Mouse (Mus musculus): ENCODE measurements around the gene Zfp609.

Gene Zfp609

GRCm38 (mm10) chr9:65759992-65760391, 67.4 kb downstream of the Zfp609 start:
- DNase-seq: no peak

- no peak for DNase-seq
These were observed 68.1 kb downstream of the Zfp609 start for GRCm38 (mm10) chr9:65759256-65759655.

DNA sequence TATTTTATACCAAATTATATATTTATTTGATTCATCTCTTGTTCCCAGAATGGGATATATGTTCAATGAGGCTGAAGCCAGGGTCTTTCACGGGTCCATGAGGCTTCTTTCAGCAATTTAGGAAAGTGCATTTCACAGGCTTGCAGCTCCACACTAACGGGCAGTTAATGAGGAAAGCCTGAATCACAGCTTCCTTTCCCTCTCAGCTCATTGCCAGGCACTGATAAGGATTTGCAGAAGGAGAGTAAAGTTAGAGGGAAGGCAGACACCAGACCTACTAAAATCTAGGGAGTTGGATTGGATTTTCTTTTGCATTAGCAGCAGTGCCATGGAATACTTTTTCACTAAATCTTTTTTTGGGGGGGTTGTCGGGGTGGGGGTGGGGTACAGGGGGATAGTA, 69.5 kb downstream of the Zfp609 start:
- no peak for DNase-seq

DNA sequence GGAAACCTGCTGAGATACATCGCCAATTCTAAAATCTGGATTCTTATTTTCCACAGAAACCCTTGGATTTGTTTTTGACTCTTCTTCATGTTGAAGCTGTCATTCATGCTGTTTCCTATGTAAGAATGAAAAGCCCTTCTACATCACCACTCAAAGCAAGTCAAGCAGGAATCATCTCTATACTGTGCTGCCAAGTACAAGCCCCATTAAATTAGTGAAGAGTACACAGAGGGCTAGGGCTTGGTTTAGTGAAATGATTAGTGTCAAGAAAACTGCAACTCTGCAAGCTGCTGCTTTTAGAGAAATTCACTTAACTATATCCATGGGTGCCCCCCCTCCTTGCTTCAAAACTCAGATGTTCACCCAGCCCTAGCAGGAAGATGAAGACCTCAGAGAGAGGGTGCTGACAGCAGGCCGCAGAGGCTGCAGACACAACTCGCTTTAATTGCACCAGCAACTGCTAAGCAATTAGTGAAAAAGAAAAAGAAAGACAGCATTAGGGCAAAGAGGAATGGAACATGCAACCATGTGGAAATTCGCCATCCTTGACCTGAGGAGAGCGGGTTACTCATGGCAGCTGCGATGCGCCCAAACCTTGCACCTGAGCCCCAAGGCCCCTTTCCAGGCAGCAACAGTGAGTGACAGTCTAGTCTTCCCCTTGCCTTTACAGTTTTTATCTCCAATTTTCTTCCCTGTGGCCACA, 71.5 kb downstream of the Zfp609 start:
- no peak for DNase-seq

DNA sequence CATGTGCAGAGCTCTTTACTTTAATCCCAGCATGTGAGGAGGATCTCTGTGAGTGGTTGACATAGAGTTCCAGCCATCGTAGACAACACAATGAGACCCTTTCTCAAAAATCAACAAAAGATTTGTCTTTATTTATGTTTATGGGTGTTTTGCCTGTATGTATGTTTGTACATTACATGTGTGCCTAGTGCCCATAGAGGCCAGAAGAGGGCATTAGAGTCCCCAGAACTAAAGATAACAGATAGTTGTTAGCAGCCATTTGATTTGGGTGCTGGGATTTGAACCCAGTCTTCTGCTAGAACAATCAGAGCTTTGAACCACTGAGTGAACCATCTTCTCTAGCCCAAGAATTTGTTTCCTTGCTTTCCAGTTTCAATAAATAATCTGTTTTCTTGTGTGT, 72.2 kb downstream of the Zfp609 start:
- DNase-seq: no peak

GRCm38 (mm10) chr9:65752632-65753031, 74.7 kb downstream of the Zfp609 start:
- peak in 1 of 2 experiments; percentile 21 for DNase-seq

GRCm38 (mm10) chr9:65751906-65752305, 75.5 kb downstream of the Zfp609 start:
- no peak for DNase-seq

DNA sequence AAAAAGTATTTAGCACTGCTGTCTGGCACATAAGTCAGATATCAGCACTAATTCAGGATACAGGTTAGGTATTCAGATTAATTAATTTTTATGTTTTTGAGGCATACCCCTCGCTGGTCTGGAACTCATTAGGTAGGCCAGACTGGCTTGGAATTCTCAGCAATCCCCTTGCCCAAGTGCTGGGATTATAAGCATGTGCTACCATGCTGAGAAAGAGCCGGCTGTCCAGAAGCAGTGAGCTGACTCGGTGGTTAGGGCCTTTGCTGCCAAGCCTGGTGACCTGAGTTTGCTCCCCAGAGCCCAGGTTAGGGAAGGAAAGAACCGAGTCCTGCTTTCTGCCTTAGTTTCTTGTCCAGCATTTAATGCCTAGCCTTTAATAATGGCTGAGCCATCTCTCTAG, 79.3 kb downstream of the Zfp609 start:
- no peak for DNase-seq

GRCm38 (mm10) chr9:65746479-65746878, 80.9 kb downstream of the Zfp609 start:
- DNase-seq: no peak

- DNase-seq: no peak
These were observed 81.9 kb downstream of the Zfp609 start for GRCm38 (mm10) chr9:65745456-65745855.

DNA sequence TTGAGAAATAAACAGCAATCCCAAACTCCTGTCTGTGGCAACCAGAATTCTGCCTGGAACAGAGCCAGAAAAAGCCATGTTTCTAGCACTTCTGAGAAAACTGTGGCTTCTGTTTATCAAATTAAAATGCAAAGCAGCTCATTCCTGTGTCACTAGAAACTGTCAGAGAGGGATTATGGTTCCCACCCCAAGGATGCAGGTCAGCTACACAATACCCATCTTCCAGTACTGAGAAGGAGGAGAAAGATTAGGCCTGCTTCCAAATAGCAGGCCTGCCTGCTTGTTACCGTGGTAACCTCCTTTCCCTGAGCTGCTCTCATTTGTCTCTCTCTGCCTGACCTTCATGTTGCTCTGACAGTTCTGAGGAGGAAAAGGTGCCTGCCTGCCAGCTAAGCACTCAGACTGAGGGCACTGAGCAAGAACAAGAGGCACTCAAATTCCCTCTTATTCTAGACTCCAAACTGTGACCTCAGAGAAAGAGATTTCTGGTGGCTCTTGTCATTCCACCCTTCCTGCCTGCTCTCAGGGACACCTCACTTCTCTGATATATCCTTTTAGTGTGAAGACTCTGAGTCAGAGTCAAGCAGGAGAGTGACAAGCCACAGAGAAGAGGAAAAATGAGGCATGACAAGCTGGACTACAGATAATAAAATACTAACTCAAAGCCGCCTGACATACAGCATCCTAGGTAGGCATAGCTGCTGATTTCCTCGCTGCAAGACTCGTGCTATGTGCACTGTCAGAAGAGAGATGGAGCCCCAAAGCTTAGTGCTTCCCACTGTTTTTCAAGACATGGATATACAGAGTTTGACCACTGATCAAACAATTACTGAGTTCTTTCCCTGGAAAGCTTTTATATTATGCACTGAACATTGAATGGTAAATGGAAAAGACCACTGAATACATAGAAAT, 82.9 kb downstream of the Zfp609 start:
- peak; percentile 33 to 57 for DNase-seq

DNA sequence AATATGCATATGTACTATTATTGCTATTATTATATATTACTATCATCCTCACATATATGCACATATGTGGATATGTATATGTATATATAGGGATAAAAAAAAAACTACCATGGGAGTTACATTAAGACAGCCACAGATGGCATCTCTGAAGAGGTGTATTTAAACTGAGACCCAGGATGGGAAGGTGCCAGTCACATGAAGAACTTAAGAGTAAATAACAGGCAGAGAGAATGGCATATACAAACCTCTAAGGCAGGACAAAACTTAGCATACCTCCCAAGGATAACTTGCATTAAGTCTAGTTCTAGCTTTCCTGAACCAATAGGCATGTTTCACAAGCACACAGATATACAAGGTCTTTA, 83.6 kb downstream of the Zfp609 start:
- DNase-seq: no peak

- DNase-seq: no peak
These were observed 84.0 kb downstream of the Zfp609 start for GRCm38 (mm10) chr9:65743322-65743721.

- DNase-seq: no peak
These were observed 84.6 kb downstream of the Zfp609 start for GRCm38 (mm10) chr9:65742777-65743176.

DNA sequence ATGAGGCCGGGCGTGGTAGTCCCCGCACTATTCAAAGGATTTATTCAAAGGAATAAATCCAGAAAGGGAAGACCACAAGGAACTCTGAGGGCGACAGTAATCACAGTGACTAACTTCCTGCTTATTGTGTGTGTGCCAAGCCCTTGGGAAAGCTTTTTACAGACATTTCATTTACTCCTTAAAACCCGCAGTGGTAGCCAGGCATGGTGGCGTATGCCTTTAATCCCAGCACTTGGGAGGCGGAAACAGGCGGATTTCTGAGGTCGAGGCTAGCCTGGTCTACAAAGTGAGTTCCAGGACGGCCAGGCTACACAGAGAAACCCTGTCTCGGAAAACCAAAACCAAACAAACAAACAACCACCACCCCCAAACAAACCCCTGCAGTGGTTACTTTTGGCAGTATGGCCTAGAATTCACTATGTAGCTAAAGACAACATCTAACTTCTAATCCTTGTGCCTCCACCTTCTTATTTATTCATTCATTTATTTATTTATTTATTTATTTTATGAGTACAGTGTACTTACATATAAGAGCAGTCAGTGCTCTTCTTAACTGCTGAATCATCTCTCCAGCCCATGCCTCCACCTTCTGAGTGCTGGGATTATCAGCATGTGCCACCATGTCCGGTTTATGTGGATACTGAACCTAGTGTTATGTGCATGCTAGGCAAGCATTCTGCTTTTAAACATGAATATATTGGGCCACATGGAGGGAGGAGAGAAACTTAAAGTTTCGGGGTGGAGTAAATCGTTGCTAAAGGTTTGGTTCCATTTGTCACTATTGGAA, 86.1 kb downstream of the Zfp609 start:
- DNase-seq: no peak

DNA sequence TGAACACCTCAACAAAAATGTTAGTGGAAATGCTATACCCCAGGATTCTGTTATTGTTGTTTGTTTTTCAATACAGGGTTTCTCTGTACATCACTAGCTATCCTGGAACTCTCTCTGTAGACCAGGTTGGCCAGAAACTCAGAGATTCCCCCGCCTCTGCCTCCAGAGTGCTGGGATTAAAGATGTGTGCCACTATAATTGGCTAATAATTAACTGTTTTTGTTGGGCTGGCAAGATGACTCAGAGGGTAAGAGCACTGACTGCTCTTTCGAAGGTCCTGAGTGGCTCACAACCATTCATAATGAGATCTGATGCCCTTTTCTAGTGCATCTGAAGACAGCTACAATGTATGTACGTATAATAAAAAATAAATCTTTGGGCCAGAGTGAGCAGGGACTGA, 92.4 kb downstream of the Zfp609 start:
- no peak for DNase-seq

GRCm38 (mm10) chr9:65728588-65728987, 98.8 kb downstream of the Zfp609 start:
- no peak for DNase-seq

DNA sequence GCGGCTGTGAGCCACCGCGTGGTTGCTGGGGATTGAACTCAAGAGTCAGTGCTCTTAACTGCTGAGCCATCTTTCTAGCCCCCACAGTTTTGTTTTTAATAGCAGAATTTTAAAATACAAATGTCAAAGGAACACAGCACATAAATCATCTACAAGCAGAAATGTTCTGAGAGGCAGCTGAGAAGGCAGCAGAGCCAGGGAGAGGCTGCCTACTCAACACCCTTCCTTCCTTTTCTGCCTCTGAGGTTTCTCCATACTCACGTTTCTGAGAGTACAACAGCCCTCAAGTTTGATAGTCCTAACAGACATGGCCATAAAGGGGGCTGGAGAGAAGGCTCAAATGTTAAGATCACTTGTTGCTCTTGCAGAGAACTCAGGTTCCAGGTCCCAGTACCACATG, 99.9 kb downstream of the Zfp609 start:
- DNase-seq: no peak

DNA sequence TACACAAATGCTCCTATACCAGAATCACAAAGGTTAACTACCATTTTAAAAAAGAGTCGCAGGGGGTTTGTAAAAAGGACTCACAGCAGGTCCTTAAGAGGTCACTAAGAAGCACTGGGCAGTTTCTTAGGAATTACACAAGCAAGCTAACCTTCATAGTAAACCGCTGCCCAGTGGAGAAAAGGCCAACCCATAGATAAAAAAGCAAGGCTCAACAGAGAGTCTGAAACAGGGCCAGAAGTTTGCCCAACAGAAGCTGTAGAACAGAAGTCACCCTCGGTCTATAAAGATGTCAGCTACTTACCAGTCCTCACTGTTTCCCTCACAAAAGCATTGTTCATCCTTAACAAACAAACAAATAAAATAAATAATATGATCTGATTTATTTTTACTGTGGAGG, 100.9 kb downstream of the Zfp609 start:
- DNase-seq: no peak

DNA sequence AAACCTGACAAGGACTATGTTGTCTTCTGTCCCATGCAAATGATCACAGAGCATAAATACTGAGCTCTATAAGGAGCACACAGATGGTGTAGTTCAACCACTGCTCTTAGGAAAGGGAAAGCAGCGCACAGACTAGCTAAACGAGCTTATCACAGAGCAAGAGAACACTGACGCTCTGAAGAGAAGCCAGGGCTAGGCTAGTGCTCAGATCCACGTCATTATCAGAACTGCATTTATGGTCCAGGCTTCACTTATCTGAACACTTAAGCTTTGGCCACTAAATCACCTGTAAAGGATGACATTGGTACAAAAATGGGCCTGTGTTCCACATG, 102.1 kb downstream of the Zfp609 start:
- no peak for DNase-seq

- DNase-seq: peak; percentile 75 to 76
These were observed 102.7 kb downstream of the Zfp609 start for GRCm38 (mm10) chr9:65724471-65725290.

- peak; percentile 39 to 62 for DNase-seq
These were observed 106.2 kb downstream of the Zfp609 start for GRCm38 (mm10) chr9:65721161-65721566.

DNA sequence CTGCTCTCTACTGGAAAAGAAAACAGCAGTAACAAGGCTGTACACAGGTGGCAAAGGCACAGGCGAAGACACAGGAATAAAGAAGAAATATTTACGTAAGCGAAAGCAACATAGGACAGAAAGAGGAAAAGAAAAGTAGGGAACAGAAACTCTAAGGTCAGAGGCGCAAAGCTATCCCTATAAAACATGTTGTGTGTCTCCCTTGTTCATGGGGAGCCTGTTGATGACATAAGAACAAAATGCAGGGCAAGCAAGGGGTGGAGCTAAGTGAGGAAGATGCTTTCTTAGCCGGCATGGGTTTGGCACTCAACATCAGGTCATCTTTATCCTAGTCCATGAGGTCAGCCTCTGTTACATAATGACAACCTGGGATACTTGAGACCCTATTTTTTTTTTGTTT, 109.2 kb downstream of the Zfp609 start:
- no peak for DNase-seq

All from kidney, postnatal 25 days (tissue).